8 mouse cellular contexts compared by ENCODE assay signal in the genomic region with DNA sequence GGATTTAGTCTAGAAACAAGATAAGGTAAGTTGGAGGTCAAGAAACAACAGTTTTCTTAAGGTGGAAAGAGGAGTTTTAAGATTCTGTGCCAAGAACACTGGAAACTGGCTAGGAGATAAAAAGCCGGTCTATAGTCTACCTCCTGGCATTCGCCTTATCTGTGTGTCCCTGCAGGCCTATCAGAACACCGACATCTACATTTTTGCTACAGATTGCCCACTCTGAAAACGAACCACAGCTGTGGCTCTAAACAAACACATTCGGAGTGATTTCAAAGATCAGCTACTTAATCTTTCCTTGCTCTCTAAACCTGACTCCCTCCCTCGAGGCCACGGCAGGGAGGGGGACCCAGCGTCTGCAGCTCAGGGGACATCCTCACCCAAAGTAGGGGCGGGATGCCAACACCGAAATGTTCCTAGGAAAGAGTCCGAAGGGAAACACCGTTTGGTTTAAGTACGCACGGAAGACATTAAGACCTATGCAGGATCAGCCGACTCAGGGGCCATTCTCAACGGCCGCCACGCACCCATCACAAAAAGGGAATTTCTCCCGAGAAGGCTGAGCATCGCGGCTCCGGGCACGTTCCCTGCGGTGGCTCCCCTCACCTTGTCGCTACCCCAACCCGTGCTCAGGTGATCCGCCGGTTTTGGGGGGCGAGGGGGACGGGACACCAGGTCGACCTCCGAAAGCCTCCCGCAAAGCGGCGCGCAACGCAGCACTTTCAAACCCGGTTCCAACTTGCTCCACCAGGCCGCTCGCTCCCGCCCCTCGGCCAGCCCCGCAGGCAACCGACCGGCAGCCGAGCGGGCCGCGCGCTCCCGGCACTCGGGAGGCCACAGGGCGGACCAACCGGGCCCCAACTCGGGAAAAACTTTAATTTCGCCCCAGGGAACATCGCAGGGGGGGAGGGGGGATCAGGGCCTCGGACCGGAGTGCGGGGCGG. TPM values are rescaled to one million over a fixed set of nuclear protein-coding genes. Genes with fewer than 3 reads are reported as not detected.
DNase-seq lines count a peak whose midpoint lies in the region; ATAC-seq lines count a peak whose summit lies in the region.

No protein-coding gene starts in this region.

- no peaks in the 10 kb centered on the region for H3K9me3 ChIP-seq in liver, embryonic 12.5 days (replicated peaks)
- H3K9me3 ChIP-seq in neural tube, embryonic 15.5 days (replicated peaks), result no peaks in the 10 kb centered on the region

- peak overlapping the region; percentile 94 for H3K4me2 ChIP-seq in liver, embryonic 12.5 days
- peak overlapping the region; percentile 90 for H3K4me2 ChIP-seq in neural tube, embryonic 15.5 days

- H3K9ac ChIP-seq in liver, embryonic 12.5 days, result peak overlapping the region; percentile 94
- peak overlapping the region; percentile 90 for H3K9ac ChIP-seq in neural tube, embryonic 15.5 days (replicated peaks)

- 1% methylated on average over 60 of the region's 61 CpGs for WGBS in liver, embryonic 12.5 days (ENCODE audit: insufficient replicate concordance)
- WGBS in neural tube, embryonic 15.5 days, result 1% methylated on average over 59 of the region's 61 CpGs

- H3K36me3 ChIP-seq in liver, embryonic 12.5 days, result peaks cover 31% of the 10 kb centered on the region
- H3K36me3 ChIP-seq in neural tube, embryonic 15.5 days, result peaks cover 32% of the 10 kb centered on the region

- peaks cover 37% of the 10 kb centered on the region for H3K4me1 ChIP-seq in liver, embryonic 12.5 days
- peaks cover 30% of the 10 kb centered on the region for H3K4me1 ChIP-seq in neural tube, embryonic 15.5 days

- H3K27ac ChIP-seq in liver, embryonic 12.5 days, result peak overlapping the region; percentile 69
- peak overlapping the region; percentile 81 for H3K27ac ChIP-seq in neural tube, embryonic 15.5 days (replicated peaks)

- peaks cover 46% of the 10 kb centered on the region for H3K27me3 ChIP-seq in liver, embryonic 12.5 days (replicated peaks)
- no peaks in the 10 kb centered on the region for H3K27me3 ChIP-seq in neural tube, embryonic 15.5 days (replicated peaks)

- peak; percentile 72 for DNase-seq in cerebellum, adult 11-12 months
- DNase-seq in cerebellum, adult 9-10 months, result no peak
- DNase-seq in B cell, adult 2 months, result peak; percentile 30 to 33
- peak; percentile 47 to 68 for DNase-seq in cerebellum, postnatal 25 days
- peak; percentile 50 for DNase-seq in heart, postnatal 4 days
- no peak for DNase-seq in frontal cortex, postnatal 36 days (ENCODE audit: low spot score in 2 of 2)

- peak overlapping the region; percentile 91 for H3K4me3 ChIP-seq in liver, embryonic 12.5 days
- H3K4me3 ChIP-seq in neural tube, embryonic 15.5 days (replicated peaks), result peak overlapping the region; percentile 98

- no peak for ATAC-seq in liver, embryonic 12.5 days
- ATAC-seq in neural tube, embryonic 15.5 days (ENCODE audit: low FRiP score), result no peak

RNA-seq across cellular contexts. Expression of gene Phf13, which starts 1.6 kb away (rescaled TPM):
- 10 to 100 TPM; 14.8 to 15.3 TPM for total RNA-seq in heart, postnatal 4 days (2021)
- 10.4 and 11.2 TPM in 2 replicates for polyA plus RNA-seq in liver, embryonic 12.5 days (2016; fragmentation: Nextera tagmentation; extraction: Ambion mirVana)
- 21.3 TPM in 2 replicates for polyA plus RNA-seq in neural tube, embryonic 15.5 days (2015; fragmentation: Nextera tagmentation; extraction: Ambion mirVana)

RNA-seq across cellular contexts. Expression of gene Thap3, which starts 5.7 kb away (rescaled TPM):
- 10 to 100 TPM; 11.7 to 13.4 TPM for total RNA-seq in heart, postnatal 4 days (2021)
- polyA plus RNA-seq in liver, embryonic 12.5 days (2016; fragmentation: Nextera tagmentation; extraction: Ambion mirVana), result 10.0 and 10.3 TPM in 2 replicates
- 37.8 and 38.3 TPM in 2 replicates for polyA plus RNA-seq in neural tube, embryonic 15.5 days (2015; fragmentation: Nextera tagmentation; extraction: Ambion mirVana)

RNA-seq across cellular contexts. Expression of gene Klhl21, which starts 14.1 kb away (rescaled TPM):
- total RNA-seq in heart, postnatal 4 days (2021), result 10 to 100 TPM; 42.3 to 49.2 TPM
- 10.9 and 12.0 TPM in 2 replicates for polyA plus RNA-seq in liver, embryonic 12.5 days (2016; fragmentation: Nextera tagmentation; extraction: Ambion mirVana)
- polyA plus RNA-seq in neural tube, embryonic 15.5 days (2015; fragmentation: Nextera tagmentation; extraction: Ambion mirVana), result 5.7 and 7.8 TPM in 2 replicates

RNA-seq across cellular contexts. Expression of gene Zbtb48, which starts 33.0 kb away (rescaled TPM):
- 10 to 100 TPM; 10.5 to 11.1 TPM for total RNA-seq in heart, postnatal 4 days (2021)
- polyA plus RNA-seq in liver, embryonic 12.5 days (2016; fragmentation: Nextera tagmentation; extraction: Ambion mirVana), result 11.4 and 12.2 TPM in 2 replicates
- 15.9 and 16.4 TPM in 2 replicates for polyA plus RNA-seq in neural tube, embryonic 15.5 days (2015; fragmentation: Nextera tagmentation; extraction: Ambion mirVana)

RNA-seq across cellular contexts. Expression of gene Tas1r1, which starts 43.9 kb away (rescaled TPM):
- total RNA-seq in heart, postnatal 4 days (2021), result under 1 TPM; 0.10 to 0.11 TPM
- polyA plus RNA-seq in liver, embryonic 12.5 days (2016; fragmentation: Nextera tagmentation; extraction: Ambion mirVana), result 0.12 and 0.19 TPM in 2 replicates
- polyA plus RNA-seq in neural tube, embryonic 15.5 days (2015; fragmentation: Nextera tagmentation; extraction: Ambion mirVana), result 2.1 and 2.2 TPM in 2 replicates

Comparison
In these comparisons a context has a peak if more than half of its experiments do, and no peak if none do; other contexts are left out.
1. DNase-seq: peak in cerebellum, adult 11-12 months (single experiment), B cell, adult 2 months (2 of 2), cerebellum, postnatal 25 days (2 of 2) and heart, postnatal 4 days (single experiment); none in cerebellum, adult 9-10 months (single experiment) and frontal cortex, postnatal 36 days (0 of 2).